Mouse (Mus musculus) testis, postnatal 14 days (tissue): ENCODE data around the gene Olfr975.
"Not testable (repeated sequence)": the region's sequence is repeated elsewhere in the genome, so short reads cannot be mapped to it uniquely, and the experiment has no call there.

Source experiments
- DNase-seq: peaks from one replicate; pipeline ENCODE4 v3.0.0; 2021; ENCODE audit warnings: low spot score

The Olfr975 gene

GRCm38 (mm10) chr9:39951946-39952345, at the start of gene Olfr975:
TSS of gene Olfr975 (minus strand) at chr9:39952046.
- DNase-seq = no peak

- no peak for DNase-seq
Measured at GRCm38 (mm10) chr9:39991813-39992212, 40.0 kb upstream of the Olfr975 start, which contains the start of gene Olfr978. TSS of gene Olfr978 (plus strand) at chr9:39992113.

GRCm38 (mm10) chr9:39976581-39977145, 24.8 kb upstream of the Olfr975 start:
- DNase-seq = not testable (repeated sequence)

- not testable (repeated sequence) for DNase-seq
Measured at GRCm38 (mm10) chr9:39961033-39961432, 9.2 kb upstream of the Olfr975 start, which contains the start of gene Olfr976. TSS of gene Olfr976 (minus strand) at chr9:39961133.

- DNase-seq = no peak
Measured at GRCm38 (mm10) chr9:39937201-39937600, 14.6 kb downstream of the Olfr975 start, which contains the start of gene Olfr974. TSS of gene Olfr974 (plus strand) at chr9:39937501.

- not testable (repeated sequence) for DNase-seq
Measured at GRCm38 (mm10) chr9:39928837-39929236, 23.0 kb downstream of the Olfr975 start.

- not testable (repeated sequence) for DNase-seq
Measured at GRCm38 (mm10) chr9:39927975-39928836, 23.6 kb downstream of the Olfr975 start.

- DNase-seq = no peak
Measured at GRCm38 (mm10) chr9:39909939-39910338, 41.9 kb downstream of the Olfr975 start.

GRCm38 (mm10) chr9:39907036-39907435, 44.8 kb downstream of the Olfr975 start, which contains the start of gene Olfr229:
TSS of gene Olfr229 (plus strand) at chr9:39907336.
- no peak for DNase-seq

GRCm38 (mm10) chr9:39905106-39905505, 46.7 kb downstream of the Olfr975 start:
- no peak for DNase-seq
